Mouse (Mus musculus): ENCODE results near the gene Ptprj.
"Not testable (repeated sequence)": the region's sequence is repeated elsewhere in the genome, so short reads cannot be mapped to it uniquely, and the experiment has no call there.

The Ptprj gene

DNA sequence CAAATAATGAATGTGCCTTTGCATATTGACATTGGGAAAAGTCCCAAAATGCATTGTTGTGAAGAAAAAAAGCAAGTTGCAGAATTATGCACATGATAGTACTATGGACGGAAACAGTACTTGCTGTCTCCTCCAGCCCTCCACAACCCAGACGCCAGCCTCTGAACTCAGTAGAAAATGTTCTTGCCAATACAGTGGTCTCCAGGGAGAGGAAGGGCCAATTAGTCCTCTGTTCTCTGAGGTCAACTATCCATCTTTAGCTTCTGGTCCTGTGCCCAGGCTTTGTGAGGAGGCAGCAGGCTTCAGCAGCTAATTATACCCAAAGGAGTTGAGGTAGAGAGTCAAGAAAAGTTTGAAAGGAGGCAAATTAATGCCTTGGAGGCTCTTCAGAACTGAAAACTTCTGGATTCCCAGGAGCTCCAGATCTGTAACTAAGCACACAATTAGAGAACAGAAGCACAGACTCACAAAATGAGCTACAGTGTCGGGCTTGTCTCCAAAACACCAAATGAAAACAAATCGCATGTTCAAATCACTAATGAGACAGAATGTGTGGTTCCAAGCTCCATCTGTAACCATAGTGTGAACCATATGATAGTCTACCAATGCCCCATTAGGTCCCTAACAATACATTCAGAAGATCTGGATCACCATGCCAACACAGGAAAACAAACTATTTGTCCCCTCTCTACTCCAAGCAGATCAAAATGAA is 166.2 kb downstream of the Ptprj start:
- DNase-seq (ENCODE audit: low spot score in 2 of 2): not testable (repeated sequence)

DNA sequence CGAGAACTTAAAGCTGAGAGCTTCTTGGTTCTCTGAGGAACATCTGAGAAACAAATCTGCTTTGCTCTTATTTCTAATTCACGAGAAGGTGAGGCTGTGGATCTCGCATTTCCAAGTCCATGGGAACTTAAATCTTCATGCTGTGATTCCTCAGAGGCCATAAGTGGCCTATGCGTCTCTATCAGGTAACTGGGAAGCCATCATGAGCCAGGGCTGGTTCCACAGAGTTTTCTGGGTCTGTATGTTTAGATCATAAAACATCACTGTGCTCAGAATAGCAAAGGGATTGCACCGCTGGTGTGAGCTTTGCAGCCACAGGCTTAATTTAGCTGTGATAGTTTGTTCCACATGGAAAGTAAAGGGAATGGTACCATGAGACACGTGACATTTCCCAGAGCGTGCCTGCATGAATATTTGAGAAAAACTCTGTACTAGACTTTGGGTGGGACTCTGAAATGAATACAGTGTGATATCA is 181.8 kb downstream of the Ptprj start, which contains the start of gene Olfr1274-ps:
Gene Olfr1274-ps (plus strand): TSS at position 51 of the 475 bp plus-strand sequence.
- DNase-seq (ENCODE audit: low spot score in 2 of 2): not testable (repeated sequence)
